Mouse (Mus musculus) ES-Bruce4 (cell line): ENCODE measurements around the gene Phka2.

Experiments used
- CTCF ChIP-seq: IDR thresholded peaks from one replicate; pipeline ENCODE4 v1.8.1; 2011; ENCODE audit warnings: low read depth, low read length
- EP300 ChIP-seq: IDR thresholded peaks from 2 replicates; pipeline ENCODE4 v1.6.1; 2011; ENCODE audit warnings: low read depth, low read length; ENCODE audit not compliant: insufficient read depth
- POLR2A ChIP-seq: IDR thresholded peaks from one replicate; pipeline ENCODE4 v1.8.1; 2011; ENCODE audit warnings: low read length; ENCODE audit not compliant: insufficient read depth

- TF ChIP-seq CTCF (no peak), EP300 (no peak), POLR2A (no peak)
Observed at GRCm38 (mm10) chrX:160583589-160583988, 81.6 kb downstream of the Phka2 start.
